Mouse (Mus musculus): Measurements from ENCODE around the gene Asb8. TPM values are rescaled to one million over a fixed set of nuclear protein-coding genes. Genes with fewer than 3 reads are reported as not detected.

Asb8 gene
- 28.4 and 28.8 TPM in 2 replicates for total RNA-seq (2015)
- 25.3 and 27.6 TPM in 2 replicates for total RNA-seq (2017)

DNA sequence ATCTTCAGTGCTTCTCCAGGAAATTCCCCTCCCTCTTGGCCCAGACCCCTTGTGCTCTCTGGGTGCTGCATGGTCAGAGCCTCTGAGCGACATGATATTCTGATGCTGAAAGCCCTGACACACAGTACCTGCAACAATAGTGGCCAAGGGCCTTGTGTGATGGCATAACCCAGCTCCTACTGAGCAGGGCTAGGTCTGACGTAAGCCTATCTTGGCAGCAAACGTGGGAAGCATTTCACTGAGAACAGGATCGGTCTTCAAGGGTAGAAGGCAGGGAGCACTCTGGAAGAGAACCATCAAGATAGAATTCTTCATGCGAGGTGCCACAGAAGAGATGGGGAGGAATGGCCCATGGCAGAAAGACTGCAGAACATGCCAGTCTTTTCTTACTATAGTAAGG is at the start of gene Asb8:
Gene Asb8 (minus strand): TSS at position 101 of the 400 bp plus-strand sequence.
- ATAC-seq (replicated peaks; ENCODE audit: poor library complexity): no peak

DNA sequence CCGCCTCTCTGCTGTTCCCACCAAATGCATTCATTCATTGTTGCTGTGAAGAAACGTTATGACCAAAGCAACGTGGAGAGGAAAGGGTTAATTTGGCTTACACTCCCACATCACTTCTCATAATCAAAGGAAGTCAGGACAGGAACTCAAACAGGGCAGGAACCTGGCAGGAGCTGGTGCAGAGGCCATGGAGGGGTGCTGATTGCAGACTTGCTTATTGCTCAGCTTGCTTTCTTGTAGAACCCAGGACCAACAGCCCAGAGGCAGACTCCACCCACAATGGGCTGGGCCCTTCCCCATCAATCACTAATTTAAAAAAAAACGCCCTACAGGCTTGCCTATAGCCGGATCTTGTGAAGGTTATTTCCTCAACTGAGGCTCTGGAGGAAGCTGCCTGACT is 48.7 kb upstream of the Asb8 start:
- ATAC-seq (replicated peaks; ENCODE audit: poor library complexity): no peak

DNA sequence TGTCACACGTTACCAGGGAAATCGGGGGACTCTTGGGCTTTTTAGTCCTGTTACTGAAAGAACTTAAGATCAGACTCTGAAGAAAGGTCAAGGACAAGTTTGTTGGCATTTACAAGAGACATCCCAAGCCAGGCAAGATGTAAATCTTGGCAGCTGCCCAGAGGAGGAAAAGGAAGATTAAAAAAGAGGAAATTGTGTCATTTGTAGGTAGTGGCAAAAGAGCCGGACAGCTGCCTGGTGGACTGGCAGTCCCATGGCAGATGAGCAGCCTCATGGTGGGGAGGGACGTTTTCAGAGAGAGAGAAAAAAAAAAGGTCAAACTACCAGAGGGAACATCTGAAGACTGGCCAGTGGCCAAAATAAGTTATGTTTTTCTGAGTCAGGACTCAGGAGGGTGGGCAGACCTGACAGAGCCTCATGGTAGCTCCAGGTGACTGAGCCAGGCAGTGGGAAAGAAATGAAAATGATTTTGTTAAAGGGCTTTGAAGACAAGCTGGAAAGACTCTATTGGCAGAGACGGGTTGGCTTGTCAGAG is 48.0 kb upstream of the Asb8 start:
- 0 out of 2 replicates have a peak, but pooled peaks have one; percentile 23 for ATAC-seq (replicated peaks; ENCODE audit: poor library complexity)

DNA sequence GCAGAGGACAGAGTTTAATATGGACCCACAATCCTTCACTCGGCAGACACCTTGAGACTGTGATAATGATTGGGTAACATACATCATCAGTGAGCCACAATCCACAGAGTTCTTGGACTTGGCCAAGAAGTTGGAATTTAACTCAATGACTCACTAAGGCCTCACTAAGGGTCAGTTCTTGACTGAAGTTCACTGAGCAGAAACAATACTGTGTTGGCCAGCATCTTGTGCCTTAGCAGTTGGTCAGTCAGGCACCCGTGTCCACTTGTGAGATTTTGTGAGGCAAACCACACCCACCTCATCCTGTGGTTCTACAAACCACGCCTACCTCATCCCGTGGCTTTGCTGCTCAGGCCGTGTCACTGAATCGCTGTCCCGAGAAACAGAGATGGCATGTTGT is 44.3 kb upstream of the Asb8 start:
- no peak for ATAC-seq (replicated peaks; ENCODE audit: poor library complexity)

DNA sequence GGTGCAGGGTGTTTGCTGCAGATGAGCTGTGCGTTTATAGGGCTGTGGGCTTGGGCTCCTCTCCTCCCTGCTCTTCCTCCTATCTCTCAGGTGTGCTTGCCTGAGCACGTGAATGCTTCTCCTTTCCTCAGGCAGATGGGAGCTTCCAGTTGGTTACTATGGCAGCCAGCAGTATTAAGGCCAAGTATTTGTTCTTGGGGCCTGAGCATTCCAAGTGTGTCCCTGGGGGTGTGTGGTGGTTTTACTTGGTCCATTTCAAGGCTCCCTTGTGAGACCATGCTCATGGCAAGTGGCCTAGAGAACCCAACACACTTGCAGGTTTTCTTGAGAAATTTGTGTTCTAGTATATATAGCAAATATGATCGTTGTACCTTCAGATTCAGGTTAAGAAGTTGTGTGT is 30.0 kb upstream of the Asb8 start, which contains the start of gene Olfr288:
Gene Olfr288 (minus strand): TSS at position 101 of the 400 bp plus-strand sequence.
- ATAC-seq (replicated peaks; ENCODE audit: poor library complexity): no peak

DNA sequence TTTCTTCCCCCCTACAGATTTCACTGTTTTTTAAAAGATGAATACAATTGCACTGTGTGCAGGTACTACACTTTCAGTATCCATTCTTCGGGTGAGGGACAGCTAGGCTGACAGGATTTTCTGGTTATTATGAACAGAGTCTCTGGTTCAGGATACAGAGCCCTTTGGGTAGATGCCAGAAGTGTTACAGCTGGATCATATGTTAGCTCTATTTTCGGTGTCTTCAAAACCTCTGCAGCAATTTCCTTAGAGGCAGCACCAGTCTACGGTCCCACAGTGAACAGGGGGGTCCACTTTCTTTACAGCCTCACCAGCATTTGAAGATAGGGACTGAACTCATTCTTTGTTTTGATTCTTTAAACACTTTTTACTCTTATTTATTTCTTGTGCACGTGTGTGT is 19.0 kb upstream of the Asb8 start:
- ATAC-seq (replicated peaks; ENCODE audit: poor library complexity): no peak

DNA sequence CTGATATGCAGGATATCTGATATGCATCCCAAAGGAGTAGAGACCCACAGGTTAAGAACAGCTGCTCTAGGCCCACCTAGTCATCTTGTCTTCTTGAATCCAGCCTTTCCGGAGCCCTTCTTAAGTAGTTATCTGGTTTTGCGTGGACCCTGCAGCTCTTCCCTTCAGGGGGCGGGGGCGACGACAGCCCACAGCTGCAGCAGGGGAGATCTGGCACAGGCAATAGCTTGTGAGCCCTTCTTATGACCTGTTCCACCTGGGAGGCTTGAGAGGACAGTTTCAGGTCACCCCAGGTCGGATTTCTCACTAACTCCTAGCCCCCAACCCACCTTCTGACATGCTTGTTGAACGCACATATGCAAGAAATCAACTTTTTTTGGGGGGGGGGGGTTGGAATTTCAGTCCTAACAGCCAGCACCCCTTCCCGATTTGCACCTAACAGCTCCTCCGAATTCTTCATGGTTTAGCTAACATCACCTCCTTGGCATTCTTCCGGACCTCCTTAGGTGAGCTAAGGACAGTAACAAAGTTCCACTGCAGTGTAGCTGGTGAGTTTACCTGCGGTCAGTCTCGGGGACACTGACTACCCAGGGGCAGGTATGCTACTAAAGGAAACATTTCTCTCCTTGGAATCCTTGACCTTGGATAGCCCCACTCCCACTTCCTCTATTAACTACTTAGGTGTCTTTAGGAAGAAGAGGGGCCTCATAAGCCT is 16.6 kb upstream of the Asb8 start:
- ATAC-seq (replicated peaks; ENCODE audit: poor library complexity): no peak

DNA sequence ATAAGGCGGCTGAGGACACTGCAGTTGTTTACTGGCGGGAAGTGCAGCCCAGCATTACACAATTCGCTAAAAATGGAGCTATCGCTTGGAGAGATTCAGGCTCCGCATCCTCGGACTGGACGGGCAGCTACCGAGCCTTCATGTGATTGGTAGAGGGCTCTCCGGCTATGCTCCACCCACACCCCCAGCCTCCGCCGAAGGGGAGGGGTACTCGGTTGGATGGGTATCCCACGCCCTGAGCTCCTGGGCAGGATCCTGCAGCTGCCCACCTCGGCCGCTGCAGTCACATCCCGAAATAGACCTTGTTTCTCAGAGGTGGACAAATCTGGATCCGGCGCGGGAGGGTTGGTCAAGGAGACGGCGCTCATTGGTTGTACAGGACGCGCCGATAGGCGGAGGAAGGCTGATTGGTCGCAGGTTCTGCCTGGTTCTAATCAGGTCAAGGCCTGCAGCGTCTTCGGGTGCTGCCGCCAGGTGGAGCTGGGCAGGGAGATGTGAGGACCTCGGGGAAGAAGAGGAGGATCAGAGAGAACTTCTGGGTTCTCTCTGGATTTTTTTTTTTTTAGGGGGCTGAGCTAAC is 15.8 kb upstream of the Asb8 start:
- ATAC-seq (replicated peaks; ENCODE audit: poor library complexity): peak; percentile 99

DNA sequence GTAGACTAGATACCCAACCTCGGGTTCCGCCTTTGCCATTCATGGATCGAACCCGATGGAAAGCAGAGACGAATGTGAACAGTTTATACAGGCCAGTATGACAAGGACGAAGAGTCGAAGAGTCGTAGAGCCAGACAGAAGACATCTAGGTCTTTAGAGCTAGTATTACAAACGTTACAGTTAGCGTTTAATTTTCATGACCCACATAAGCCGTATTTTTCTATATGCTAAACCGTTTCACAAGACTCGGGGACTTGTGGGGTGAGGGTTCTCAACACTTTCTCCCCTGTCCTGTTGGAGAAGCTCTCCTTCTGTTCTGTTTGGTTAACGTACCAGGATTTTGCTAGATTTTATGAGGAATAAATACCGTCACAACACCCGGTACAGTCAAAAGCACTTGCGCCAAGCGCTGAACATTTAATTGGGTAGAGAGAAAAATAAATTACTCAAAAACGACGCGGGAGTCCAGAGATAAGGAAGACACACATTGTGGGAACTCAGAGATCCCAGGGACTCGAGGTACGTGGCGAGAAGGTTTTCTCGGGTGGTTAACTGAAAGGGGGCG is 15.2 kb upstream of the Asb8 start:
- no peak for ATAC-seq (replicated peaks; ENCODE audit: poor library complexity)

DNA sequence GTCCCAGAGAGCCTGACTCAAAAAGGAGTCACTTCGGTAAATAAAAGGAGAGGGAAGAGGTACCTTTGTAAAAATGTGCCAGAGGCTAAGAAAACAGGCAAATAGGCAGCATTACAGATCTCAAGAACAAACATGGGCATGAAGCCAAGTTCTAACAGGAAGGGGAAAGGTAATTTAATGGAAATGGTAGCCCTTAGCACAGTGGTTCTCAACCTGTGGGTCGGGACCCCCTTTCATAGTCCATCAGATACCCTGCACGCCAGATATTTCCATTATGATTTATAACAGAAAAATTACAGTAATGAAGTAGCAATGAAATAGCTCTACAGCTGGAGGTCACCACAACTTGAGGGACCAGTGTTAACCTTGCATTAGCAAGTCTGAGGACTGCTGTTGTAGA is 11.9 kb upstream of the Asb8 start:
- no peak for ATAC-seq (replicated peaks; ENCODE audit: poor library complexity)

DNA sequence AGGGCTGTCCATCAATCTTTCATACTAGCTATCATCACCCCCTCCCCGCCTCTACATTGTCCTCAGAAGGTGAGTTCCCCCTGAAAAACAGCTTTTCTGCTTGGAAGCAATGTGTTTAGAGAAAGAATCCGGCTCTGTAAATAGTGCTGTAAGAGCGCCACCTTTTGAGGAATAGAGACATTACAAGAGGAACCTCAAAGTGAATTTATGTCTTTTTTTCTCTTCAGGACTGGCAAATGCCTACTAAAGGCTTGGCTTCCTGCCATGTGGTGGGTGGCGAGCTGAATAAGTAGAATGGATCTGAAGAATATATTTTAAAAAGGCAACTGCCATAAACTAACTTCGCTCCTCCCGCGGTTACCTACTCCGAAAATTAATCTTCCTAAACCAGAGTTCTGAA is 8.4 kb upstream of the Asb8 start:
- peak; percentile 69 for ATAC-seq (replicated peaks; ENCODE audit: poor library complexity)

DNA sequence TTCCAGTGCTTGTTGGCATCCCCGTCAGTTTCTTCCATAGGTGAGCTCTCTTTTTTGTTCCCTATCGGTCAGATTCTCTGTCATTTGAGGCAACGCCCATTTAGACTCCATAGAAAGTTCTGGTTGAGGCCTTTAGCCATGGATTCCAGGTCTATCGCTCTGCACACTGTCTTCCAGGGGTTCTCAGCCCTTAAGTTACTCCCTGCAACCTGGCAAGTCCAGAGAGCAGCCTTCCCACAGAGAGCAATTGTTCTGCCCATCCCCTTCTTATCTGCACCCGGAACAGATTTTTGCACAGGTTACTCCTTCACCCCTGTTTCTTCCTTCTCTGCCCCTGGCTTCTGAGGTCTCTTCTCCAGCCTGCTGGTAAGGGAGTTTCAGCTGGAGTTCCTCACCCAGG is 6.7 kb upstream of the Asb8 start:
- ATAC-seq (replicated peaks; ENCODE audit: poor library complexity): no peak

DNA sequence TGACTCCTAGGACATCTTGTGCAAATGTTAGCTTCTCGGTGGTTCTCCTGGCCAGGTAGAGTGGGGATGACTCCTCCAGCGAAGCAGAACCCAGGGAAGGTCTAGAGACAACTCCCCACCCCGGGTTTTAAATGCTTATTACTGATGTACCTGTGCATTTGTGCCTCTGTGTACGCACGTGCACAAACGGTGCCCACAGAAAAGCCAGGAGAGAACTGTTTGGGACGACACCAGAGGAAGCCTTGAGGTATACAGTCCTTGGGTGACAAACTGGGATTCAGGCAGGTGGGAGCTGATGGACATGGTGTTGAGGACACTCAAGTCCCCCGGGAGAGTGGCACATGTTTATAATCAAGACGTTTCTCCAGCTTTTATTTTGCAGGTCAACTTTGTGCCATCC is 5.5 kb upstream of the Asb8 start:
- no peak for ATAC-seq (replicated peaks; ENCODE audit: poor library complexity)

DNA sequence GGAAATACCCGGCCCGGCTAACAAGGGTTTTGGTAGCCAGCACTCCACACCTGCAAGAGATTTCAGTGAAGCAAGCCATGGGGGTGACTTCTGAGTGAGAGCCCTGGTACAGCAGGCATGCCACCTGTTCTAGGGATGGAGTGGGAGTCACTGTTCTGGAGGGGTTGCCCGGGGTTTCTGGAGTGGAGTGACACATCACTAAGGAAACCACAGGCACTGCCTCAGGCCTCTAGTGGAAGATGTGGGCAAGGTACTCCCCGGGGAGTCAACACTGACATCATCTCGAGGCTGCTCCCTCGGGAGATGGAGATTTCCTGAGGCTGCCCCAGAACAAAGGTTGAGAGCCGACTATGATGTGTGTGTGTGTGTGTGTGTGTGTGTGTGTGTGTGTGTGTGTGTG is 4.9 kb upstream of the Asb8 start:
- no peak for ATAC-seq (replicated peaks; ENCODE audit: poor library complexity)

DNA sequence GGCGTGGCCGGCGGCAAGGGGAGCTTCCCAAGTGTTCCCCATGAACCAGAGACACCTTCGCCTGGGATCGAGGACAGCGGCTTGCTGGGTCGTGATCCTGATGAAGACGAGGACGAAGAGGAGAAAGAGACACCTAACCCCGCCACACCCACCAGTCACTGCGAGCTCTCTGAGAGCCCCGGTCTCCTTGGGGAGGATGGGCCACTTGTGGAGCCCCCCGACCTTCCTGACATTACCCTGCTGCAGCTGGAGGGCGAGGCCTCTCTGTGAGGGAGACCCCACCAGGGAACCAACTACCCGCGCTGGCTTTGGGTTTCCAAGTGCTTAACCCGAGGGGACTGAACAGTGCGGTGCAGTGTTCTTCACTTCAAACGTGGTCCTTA is 3.2 kb upstream of the Asb8 start:
- no peak for ATAC-seq (replicated peaks; ENCODE audit: poor library complexity)

DNA sequence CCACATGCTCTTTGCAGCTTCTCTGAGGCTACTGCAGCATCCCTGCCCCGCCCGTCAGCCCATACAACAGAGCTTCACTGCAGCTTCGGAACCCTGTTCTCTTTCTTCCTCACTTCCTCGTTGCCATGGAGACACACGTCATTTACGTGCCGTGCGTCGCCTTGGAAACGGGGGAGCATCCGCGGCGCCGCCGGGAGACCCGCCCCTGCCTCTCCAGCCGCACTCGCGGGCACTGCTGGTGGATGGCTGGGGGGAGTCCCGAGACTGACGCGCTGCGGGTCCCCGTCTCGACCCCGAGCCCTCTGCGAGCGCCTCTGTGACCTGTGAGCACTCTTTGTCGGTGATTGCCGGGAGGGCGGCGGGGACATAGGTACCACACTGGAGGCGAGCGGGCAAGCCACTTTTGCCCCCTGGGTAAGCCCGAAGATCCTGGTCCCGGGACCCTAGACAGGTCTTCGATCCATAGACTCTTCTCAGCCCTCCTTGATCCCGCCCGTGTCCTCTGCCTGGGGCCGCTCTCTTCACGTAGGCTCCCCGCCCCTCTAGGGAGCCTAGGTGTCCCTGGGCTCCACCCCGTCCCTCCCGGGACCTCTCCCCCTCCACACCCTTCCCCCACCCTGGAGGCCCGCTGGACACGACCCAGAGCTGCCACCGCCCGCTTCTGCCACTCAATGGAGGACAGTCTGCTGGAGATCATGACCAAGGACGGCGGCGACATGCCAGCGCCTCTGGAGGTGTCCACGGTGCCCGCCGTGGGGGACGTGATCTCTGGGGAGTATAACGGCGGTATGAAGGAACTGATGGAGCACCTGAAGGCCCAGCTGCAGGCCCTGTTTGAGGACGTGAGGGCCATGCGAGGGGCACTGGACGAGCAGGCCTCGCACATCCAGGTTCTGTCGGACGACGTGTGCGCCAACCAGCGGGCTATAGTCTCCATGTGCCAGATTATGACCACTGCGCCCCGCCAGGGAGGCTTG is 2.5 kb upstream of the Asb8 start:
- ATAC-seq (replicated peaks; ENCODE audit: poor library complexity): peak; percentile 66

DNA sequence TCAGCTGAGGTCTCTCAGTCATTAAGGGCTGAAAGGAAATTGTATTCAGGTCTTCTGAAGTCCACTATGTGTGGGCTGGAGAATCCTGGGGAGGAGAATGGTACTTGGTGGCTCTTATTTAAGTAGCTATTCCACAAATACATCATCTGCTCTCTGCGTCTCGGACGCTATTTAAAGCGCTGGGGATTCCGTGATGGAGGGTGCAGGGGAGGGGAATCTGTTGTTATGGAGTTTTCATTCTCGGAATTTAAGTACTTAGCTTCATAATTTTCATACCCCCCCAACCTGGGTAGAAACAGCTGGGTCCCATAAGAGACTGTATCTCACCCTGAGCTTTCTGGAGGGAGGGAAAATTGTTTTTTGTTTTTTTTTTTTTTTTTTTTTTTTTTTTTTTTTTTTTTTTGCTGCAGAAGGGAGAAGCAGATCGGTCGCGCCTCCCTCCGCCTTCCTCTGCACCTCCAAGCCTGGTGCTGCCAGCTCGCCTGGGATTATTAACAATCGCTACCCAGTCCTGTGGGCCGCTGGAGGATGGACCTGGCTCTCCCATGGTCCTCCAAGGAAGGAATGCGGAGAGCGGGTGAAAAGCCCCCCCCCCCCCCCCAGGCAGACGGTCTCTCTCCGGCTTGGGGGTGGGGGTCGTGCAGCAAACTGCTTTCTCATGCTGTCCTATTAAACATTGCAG is 1.7 kb upstream of the Asb8 start, which contains the start of gene Ccdc184:
Gene Ccdc184 (plus strand): TSS at position 196 of the 682 bp plus-strand sequence.
- no peak for ATAC-seq (replicated peaks; ENCODE audit: poor library complexity)

DNA sequence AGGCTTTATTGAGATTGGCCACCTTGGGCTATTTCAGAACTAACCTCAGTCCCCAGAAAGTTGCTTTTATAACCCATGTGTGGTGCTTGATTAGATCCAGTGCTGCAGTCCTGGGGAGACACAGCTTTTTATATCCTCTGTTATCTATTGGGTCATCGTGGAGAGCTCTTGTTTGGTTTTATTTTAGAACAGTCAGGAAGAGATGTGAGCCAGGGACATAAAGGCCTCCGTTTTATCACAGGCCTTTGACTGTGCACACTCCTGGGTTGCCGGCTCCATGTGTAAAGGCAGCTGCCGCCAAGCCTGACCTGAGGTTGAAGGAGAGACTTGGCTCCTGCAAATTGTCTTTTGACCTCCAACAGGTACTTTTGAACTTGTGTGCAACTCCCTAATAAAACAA is 2.9 kb downstream of the Asb8 start:
- no peak for ATAC-seq (replicated peaks; ENCODE audit: poor library complexity)

DNA sequence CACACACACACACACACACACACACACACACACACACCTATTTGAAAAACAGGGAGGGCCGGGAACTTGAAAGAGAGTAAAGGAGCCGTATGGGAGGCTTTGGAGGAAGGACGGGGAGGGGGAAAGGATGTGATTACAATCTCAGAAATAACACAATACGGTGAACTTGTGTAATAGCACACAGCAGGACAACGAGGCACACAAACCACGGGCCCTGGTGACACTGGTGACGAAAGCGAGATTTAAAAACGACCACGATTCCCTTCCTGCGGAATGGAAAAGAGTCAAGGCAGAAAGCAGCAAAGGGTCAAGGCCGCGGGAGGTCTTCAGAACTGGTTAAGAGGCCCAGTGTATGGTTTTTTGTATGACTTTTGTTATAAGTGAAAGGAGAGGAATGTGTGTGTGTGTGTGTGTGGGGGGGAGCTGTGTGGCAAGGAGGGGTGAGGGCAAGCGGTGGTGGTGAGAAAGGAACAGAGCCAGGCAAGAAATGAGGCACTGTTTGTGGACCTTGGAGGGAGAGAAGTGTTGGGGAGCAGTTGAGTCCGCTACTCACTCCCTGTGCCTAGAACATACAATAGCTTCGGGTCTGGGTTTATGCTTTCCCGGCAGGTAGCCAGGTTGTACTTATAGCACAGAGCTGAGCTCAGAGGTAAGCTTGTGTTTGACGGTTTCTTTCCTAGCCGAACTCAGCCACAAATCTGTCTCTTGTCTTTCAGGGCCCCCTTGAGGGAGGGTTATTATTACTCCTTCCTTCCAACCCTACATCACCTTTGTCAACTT is 4.2 kb downstream of the Asb8 start:
- ATAC-seq (replicated peaks; ENCODE audit: poor library complexity): peak; percentile 54

DNA sequence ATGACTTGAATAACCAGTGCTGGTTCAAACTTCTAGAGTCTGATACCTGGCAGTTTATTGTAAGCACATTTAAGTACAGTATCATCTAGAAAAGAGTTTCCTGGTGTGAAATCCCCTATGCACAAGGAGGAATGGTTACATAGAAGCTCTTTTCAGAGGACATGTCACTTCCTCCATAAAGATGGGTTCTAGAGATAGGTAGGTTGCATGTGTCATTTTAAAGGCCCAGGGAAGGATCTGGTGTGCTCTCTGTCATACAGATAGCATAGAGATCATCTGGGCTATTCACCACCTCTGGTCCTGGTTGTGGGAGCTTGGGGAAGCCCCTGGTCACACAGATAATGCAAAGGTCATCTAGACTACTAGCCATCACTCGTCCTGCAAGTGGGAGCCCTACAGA is 8.2 kb downstream of the Asb8 start:
- no peak for ATAC-seq (replicated peaks; ENCODE audit: poor library complexity)
